Mouse (Mus musculus) adrenal gland, adult (tissue): Measurements from ENCODE around the gene Cd300lf.

Experiments
- DNase-seq, 2 experiments: peaks; one replicate each; pipeline ENCODE4 v3.0.0; 2022 to 2023; ENCODE audit warnings: low spot score in 1 of 2; ENCODE audit not compliant: inconsistent age in 2 of 2

Gene Cd300lf

DNA sequence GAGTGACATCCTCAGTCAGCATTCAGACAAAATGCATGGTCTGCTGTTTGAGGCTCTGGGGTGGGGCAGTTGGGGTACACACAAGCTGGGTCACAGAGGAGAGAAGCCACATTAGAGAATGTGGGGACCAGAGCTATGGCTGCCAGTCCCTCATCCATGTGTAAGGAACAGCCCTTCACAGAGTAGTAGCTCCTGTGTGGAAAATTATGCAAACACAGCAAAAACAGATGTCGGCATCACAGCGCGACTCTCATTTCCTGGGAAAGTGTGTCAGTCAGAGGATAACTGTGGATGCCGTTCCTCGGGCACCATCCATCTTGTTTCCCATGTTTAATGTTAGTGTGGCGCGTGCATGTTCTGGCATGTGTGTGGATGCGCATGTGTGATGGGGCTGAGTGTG, 25.6 kb downstream of the Cd300lf start:
- no peak for DNase-seq

DNA sequence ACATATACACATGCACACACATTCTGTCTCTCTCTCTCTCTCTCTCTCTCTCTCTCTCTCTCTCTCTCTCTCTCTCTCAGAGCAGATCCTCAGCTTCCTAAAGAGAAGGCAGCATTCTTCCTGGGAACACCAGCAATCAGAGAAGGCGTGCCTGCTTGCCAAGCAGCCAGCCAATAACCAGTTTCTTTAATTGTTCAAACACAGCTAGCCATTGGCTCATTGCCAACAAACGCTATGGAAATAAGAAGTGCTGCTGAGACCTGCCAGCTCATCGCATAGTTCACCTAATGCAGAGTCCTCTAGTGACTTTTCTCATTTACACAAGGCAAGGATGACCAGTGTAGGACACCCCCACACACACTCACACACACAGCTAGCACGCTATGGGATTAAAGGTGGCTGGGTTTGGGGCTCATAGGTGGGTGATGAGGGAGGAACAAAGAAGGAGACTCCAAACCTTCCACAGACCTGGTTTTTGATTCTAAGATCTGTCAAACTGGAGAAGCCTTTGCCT, 26.3 kb downstream of the Cd300lf start:
- DNase-seq: no peak

DNA sequence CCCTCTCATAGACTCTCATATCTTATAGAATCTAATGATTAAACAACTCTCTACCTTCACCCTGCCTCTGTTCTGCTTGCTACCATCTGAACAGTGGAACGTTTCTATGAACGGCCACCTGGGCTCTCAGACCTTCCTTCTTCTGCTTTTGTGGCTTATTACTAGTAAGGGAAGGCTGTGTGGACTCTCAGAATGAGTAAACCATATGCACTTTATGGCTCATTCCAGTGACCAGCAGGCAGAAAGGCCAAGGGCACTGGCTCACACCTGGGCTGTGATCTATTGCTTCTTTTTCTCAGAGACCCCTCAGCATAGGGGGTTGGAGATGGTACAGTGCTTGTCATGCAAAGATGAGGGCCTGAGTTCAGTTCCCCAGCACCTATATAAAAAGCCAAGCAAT, 27.2 kb downstream of the Cd300lf start:
- DNase-seq: no peak

DNA sequence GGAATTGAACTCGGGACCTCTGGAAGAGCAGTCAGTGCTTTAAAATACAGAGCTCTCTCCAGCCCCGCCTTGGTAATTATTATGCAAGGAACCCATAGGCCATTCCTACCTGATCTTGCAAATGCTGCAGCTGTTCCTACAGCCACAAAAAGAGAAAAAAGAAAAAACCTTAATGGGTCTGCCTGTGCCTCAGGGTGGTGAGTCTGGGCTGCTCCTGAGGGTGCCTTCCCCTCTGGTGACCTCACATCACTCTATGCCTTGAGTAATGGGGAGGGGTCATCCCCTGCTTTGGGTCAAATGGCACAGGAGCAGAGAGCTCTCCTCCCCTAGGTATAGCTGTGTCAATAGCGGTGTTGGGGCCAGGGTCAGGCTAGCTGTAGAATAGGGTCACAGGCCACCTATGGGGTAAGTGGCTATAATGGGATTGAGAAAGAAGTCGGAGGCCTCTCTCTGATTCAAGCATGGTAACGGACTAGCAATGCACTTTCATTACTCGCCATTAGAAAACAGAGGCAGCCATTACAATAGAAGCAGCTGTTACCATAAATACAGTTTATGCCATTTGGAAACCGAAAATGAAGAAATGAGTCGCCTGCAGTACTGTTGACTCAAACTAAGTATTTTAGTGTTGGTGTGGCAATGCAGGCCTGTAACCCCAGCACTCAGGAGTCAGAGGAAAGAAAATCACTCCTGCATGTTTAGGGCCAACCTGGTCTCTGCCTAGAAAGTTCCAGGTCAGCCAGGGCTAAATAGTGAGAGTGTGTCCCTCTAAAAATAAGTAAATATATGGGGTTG, 28.8 kb downstream of the Cd300lf start:
- no peak for DNase-seq

DNA sequence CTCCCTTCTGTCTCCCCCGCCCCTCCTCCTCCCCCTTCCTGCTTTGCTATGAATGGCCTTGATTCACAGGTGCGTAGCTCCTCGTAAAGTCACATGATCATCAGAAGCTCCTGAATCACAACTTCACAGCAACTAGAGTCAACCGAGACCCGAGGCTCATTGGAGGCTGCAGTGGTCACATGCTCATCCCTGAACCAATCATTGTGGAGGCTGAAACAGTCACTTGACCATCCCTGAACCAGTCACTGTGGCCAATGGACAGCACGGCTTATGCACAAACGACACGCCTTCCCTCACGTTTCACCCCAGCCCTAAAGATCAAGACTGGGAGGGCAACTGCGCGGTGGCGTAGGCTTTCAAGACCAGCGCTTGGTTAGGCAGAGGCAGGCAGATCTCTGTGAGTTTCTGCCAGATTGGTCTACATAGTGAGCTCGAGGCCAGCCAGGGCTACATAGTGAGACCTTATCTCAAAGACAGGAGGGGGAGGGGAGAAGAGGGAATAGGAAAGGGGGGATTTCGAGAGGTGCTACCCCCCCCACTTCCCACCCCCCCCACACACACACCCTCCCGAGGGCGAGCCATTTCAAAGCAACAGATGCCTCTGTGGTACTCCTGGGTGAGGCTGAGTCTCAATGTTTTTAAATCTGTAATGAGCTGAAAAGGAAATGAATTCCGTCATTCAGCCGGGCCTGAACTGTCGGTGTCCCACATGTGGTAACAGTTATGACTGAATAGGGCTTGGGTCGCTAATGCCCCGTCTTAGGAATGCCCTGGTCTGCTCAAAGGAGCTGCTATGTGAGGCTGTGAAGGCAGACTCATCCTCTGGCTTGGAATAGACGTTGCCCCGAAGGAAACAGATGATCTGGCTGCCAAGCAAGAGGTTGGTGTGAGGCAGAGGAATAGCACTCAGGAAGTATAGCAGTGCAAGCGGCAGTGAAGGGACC, 30.1 kb downstream of the Cd300lf start:
- no peak for DNase-seq

DNA sequence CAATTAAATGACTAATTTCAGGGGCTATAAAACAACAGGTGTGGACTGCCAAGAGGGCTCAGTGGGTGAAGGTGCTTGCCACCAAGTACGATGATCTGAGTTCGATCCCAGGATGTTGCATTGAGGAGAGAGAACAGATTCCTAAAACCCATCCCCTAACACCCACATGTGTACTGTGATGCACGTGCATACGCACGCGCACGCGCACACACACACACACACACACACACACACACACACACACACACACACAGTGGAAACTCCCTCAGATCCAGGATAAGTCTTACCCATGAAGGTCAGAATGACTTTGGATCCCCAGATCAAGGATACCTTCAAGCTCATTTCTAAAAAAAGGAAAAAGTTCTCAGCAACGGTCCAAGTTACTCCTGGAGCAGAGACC, 31.7 kb downstream of the Cd300lf start:
- no peak for DNase-seq

DNA sequence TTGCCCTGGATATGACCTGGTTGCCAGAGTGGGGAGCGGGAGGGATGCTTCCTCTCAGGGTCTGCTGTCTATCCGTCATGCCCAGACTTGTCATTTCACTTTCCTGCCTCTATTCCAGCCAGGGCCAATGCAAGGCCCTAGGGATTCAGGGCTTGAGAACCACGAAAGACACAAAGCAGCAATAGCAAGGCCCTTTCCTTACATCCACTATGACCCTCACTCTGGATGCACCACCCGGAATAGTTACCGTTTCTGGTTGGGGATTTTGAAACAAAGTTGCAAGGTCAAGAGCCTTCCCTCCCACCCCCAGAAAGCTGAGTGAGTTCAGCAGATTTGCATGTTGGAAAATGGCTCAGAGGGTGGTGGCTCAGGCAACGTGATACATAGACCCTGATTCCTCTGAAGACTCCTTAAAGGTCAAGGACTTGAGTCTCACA, 32.2 kb downstream of the Cd300lf start:
- DNase-seq: peak; percentile 24 to 48

DNA sequence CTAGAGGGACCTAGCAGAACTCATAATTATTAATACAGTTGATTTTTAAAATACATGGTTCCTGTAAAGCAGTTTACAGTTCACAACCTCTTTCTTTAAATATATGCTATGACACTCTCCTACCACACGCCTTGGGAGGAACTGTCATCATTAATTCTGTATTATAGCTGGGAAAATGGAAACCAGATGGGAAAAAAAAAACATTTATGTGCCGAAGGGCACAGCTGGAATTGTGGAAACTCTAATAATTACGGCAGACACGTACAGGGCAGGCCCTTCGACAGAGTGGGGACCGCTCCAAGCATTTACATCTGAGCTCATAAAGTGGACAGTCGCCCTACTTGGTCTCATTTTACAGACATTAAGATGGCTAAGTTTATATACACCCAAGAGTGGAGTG, 33.1 kb downstream of the Cd300lf start:
- DNase-seq: no peak

DNA sequence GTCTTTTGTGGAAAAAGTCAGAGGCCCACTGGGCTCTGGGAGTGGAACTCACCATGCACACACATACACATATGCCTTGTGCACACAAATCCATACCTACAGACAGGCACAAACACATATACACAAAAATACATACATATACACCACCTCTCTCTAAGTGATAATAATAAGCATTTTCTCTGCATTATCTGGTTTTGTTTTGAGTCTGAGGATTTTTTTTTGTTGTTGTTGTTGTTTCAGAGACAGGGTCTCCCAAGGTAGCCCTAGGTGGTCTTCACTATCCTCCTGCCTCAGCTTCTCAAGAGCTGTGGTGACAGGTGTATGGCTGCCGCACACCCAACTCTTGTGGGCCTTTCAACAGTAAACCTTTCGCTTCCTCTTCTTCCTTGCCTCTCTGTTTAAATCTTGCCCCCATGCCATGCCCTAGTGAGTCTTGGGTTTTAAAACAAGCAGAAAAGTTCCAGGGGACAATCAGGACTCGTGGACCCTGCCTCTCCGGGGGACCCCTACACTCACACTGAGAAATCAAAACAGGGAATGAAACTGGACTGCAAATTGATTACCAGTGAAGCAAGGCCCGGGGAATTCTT, 33.7 kb downstream of the Cd300lf start:
- DNase-seq: no peak

DNA sequence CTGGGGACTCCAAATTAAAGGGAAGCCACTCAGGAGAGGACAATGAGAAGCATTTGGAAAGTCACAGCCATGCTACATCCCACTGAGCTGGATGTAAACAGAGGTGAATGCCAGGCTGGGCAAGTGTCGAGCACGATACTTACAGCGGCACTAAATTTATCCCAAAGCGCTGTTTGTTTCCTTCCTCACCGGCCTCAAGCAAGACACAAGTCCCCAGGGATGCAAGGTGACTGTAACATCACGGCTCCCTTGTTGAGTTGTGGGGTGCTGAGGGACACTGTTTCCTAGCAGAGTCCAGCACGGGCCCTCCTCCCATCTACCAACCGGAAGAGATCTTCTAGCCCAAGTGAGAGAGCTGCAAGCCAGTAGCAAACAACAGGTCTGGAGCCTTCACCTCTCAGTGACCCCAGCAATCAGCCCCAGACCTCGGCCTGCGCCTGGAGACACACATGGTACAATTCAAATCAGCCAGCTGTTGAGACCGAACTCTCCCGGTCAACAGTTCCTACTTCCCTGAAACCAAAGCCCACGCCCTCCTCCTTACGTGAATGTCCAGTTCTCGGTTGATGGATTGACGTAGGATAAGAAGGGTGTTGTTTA, 34.5 kb downstream of the Cd300lf start:
- DNase-seq: no peak

DNA sequence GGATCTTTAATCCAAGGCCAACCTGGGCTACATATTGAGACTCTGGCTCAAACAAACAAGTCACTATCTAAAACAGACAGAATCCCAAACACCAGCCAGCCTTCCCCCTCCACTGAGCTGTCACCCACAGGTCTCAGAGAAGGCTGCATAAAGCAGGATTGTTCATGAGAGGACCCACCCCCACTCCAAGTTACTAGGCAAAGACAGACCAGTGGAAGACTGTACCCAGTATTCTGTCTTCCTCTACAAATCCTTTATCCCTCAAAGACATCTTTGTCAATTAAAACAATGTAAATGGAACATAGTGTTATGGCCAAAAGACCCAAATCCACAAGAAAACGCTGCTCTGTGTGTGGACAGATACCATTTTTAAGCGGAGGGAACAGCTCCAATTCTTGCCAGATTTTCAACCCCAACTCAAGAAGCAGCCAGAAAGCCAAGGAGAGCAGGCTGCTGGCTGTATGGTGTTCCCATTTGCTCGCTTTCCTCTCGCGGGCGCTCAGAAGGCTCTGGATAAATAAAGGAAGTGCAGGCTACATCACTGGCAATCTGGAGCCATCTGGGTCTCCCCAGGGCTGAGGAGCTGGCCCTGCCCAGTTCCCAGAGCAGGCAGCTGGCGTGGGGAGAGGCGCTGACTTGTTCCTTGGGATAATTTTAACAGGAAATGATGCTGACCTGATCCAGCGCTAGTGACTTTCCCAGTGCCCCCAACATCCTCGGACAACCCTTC, 35.4 kb downstream of the Cd300lf start:
- DNase-seq: no peak

DNA sequence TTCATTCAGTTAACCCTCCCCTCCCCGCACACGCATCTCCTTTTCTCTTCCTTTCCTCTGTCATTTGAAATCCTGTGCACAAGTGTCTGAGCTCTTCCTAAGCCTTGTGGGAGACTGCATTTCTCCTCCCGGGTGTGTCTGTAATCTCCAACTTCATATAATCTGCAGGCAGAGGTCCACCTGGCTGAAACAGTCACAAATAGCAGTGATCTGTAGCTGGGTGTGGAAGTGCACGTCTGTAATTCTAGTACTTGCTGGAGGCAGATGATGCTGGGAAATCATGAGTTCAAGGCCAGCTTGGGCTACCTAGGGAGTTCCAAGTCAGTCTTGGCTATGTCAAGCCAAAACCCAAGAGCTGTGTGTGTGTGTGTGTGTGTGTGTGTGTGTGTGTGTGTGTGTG, 41.7 kb downstream of the Cd300lf start:
- no peak for DNase-seq

DNA sequence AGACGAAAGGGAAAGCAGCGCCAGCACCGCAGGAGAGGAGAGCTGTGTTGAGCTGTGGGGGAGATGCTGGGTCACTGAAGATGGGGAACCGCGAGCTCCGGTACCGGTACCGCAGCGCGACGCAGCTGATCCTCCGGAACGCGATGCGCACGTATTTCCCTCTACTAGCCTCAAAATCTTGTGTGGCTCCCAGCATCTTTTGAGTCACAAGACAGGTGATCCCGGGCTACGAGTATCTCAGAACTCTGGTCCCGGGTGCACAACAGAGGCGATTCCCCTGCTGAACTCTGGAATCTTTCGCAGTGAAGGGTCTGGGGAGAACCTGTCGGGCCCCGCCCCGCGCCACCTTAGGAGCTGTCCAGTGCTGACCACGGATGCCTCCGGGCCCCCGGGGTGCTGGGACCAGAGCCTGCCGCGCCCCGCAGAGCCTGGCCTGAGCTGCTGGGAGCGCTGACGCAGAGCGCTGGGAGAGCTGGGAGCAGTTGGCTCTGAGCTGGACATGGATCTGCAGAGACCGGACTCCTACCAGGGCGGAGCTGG, 42.4 kb downstream of the Cd300lf start, which contains the start of gene Rab37:
TSS of gene Rab37 (plus strand) at position 70 of the 540 bp plus-strand sequence.
- peak; percentile 38 to 63 for DNase-seq

DNA sequence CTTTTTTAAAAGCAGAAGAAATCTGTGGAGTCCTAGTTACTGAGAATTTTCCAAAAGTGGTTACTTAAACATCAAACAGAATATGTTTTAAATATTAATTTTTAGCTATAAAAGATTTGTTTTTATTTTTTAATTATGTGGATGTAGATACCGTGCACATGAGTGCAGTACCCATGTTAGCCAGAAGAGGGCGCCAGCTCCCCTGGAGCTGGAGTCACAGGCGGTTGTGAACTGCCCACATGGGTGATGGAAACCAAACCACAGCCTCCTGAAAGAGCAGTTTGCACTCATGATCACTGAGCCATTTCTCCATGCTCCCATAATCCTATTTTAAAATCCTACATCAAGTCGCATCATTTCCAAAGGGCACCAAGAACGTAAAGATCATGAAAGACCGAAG, 43.9 kb downstream of the Cd300lf start:
- DNase-seq: no peak

DNA sequence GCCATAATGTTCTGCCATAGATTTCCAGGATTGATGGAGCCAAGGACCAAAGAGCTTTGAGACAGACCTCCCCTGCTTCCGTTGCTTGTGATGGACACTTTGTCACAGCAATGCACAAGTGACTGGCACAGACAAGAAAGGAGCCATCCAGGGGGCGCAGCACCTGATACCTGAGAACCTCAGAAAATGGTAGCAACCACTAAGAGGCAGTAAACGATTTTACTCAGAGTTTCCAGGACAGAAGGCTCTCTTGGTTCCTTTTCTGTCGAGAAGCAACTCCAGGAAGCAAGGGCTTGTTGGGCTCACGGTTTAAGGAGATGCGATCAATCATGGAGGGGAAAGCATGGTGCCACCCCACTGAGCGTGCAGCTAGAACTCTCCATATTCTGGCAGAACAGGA, 47.6 kb downstream of the Cd300lf start:
- no peak for DNase-seq

DNA sequence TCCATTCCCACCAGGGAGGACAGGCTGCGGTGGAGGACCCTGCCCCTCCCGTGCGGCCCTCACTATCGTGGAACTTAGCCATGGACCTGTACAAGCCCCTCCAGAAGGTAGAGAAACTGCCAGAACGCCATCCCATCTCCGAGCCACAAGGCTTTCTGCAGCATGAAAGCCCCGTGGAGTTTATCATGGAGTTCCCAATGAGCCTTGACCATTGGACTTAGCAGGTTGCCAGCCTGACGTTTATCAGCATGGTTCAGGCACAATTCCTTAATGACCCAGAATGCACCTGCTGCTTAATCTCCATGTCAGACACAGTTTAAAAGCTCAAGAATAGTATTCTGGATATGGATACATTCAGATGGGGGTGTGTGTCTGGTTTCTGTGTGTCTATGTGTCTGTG, 48.7 kb downstream of the Cd300lf start:
- no peak for DNase-seq

DNA sequence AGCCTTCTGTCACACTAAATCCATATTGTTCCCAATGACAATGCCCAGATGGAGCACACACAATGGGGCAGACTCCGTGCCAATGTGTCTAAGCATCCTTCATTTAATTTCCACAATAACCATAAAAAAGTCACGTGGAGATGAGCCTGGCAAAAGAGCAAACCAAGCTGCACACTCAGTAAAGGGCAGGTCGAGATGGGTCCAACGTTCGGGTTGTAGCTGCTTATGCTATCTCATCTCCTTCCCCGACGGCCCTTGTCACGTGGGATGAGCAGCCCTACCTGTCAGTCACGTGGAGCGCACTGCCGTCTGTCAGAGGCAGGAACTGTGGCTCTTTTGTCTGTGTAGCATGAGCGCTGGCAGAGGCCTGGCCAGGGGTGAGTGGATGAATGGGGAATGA, 49.2 kb downstream of the Cd300lf start:
- no peak for DNase-seq

DNA sequence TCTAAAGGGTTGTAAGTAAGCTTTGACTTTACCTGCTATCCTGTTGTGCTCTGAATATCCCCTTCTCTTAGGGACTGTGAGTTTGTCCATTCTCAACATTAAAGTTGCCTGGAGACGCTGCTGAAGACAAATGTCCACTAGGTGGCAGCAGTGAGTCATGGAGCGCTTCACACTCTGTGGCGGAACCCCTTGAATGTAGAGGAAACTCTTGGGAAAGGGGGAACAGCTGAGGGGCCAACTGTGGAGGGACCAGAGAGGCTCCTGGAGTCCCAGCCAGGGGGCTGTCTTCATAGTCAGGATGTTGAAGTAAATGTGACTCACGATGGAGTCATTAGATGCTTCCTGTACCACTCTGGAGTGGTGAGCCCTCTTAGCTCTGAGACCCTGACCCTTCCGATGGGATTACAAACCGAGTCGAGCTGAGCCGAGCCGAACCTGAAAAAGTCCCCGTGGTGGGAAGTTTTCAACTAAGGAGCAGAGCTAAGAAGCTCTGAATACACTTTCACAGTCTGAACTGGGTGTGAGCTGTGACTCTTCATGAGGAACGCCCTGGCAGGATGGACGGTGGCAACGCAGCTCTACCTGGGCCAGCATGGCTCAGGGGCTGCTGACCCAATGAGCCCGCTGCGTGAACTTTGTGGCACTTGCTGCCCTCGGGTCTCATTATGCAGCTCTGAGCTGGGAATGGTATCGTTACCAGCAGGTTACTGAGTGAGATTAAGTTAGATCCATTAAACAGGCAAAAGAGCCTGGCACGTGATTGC, 50.2 kb downstream of the Cd300lf start:
- peak; percentile 52 to 89 for DNase-seq

DNA sequence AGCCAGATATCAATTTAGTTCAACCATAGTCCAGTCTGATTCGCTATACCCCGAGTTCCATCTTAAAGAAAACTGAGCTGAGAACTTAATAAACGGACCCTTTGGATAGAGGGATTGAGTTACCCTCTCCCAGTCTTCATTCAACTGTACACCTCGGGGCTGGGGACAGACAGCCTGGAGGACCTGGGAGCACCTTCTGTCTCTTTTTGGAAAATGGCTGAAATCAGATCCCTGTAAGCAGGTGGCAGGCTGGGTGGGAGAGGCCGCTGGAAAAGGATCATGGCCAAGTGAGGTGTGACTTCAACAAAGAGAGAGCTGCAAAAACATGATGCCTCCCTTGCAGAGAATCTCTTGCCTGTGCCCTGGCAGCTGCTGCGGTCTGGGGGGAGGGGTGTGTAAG, 51.6 kb downstream of the Cd300lf start:
- DNase-seq: no peak
